Mouse (Mus musculus): ENCODE measurements around the gene Cdhr3.

DNA sequence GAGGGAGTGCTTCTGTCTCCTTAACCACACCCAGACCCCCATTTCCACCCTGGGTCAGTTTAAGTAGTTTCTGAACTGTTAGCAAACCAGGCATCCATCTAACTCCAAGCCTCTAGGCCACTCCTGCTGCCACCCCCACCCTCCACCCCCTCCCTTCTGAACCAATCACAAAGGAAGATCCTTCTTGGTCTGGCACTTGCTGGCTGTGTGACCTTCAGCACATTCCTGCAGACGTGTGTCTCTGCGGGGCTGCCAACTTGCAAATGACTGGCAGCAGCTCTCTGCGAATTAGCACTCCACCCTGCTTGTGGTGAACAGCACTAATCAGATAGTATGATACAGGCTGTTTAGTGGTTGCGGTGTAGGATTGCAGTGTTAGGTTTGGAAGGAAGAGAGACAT is 36.7 kb upstream of the Cdhr3 start:
- TF ChIP-seq CTCF (IDR thresholded peaks at IDR 0.05; ENCODE audit: low read depth) (no peak), EP300 (IDR thresholded peaks at IDR 0.05; ENCODE audit: low read depth) (no peak)
